Mouse (Mus musculus) bone marrow, adult 2 months (tissue): ENCODE results near the gene Olfr536. TPM values are rescaled to one million over a fixed set of nuclear protein-coding genes. Genes with fewer than 3 reads are reported as not detected.
"Not testable (repeated sequence)": the region's sequence is repeated elsewhere in the genome, so short reads cannot be mapped to it uniquely, and the experiment has no call there.

Experiments
- H3K27ac ChIP-seq: fragments of 200-500 bp; 2 replicates; pipeline ENCODE4 v1.5.1; 2012; ENCODE audit warnings: low read depth, mild to moderate bottlenecking, control low read depth, inconsistent platforms, low read length; ENCODE audit not compliant: control insufficient read depth, poor library complexity, insufficient read depth
- H3K4me1 ChIP-seq: fragments of 200-500 bp; 2 replicates; pipeline ENCODE4 v1.6.1; 2011; ENCODE audit warnings: low read length; ENCODE audit not compliant: control insufficient read depth, insufficient read depth
- H3K4me3 ChIP-seq: fragments of 200-500 bp; replicated peaks from 2 replicates; pipeline ENCODE3; 2011; ENCODE audit warnings: mild to moderate bottlenecking, low read depth, low read length, control low read depth; ENCODE audit not compliant: control insufficient read depth
- CTCF ChIP-seq: fragments of 200-500 bp; IDR thresholded peaks from 2 replicates; pipeline ENCODE4 v1.5.1; 2011; ENCODE audit warnings: low read length, control low read depth; ENCODE audit not compliant: control insufficient read depth, insufficient read depth
- POLR2A ChIP-seq: fragments of 200-500 bp; IDR thresholded peaks from 2 replicates; pipeline ENCODE4 v1.6.1; 2011; ENCODE audit warnings: low read depth, mild to moderate bottlenecking, control low read depth, low read length, borderline replicate concordance; ENCODE audit not compliant: control insufficient read depth
- WGBS: fragments of 180-500 bp; shearing (Covaris S2); methylation state at CpG from one replicate; pipeline ENCODE4 v1.1.7; 2018; 5-methylcytosine and 5-hydroxymethylcytosine counted together
- polyA plus RNA-seq: library from polyadenylated mRNA; stranded (reverse); fragments of >200 nt; gene quantifications from 2 replicates; pipeline ENCODE4 v1.2.4, GENCODE M21; 2011; ENCODE audit warnings: low replicate concordance; ENCODE audit not compliant: missing spikeins, insufficient read depth, insufficient read length

Gene Olfr536
- not detected in 2 replicates for polyA plus RNA-seq

- not testable (repeated sequence) for H3K4me1 ChIP-seq, H3K27ac ChIP-seq, H3K4me3 ChIP-seq
- 44% methylated on average over 2 of the region's 2 CpGs for WGBS
These were observed at the start of gene Olfr536 for GRCm38 (mm10) chr7:140507346-140508021. Olfr536 (minus strand) TSS chr7:140507396.

GRCm38 (mm10) chr7:140539746-140540145, 32.5 kb upstream of the Olfr536 start:
- H3K4me3 ChIP-seq, result no peak overlapping the region
- H3K4me1 ChIP-seq, result no peaks in the 10 kb centered on the region
- no peak for TF ChIP-seq POLR2A
- TF ChIP-seq CTCF, result no peak
- H3K27ac ChIP-seq, result no peak overlapping the region
- WGBS, result 68% methylated on average over 2 of the region's 2 CpGs

- H3K27ac ChIP-seq, result no peak overlapping the region
- TF ChIP-seq CTCF, result no peak
- TF ChIP-seq POLR2A, result no peak
- no peaks in the 10 kb centered on the region for H3K4me1 ChIP-seq
- H3K4me3 ChIP-seq, result no peak overlapping the region
These were observed 12.5 kb downstream of the Olfr536 start for GRCm38 (mm10) chr7:140494702-140495101.

- H3K27ac ChIP-seq, result no peak overlapping the region
- no peaks in the 10 kb centered on the region for H3K4me1 ChIP-seq
- H3K4me3 ChIP-seq, result no peak overlapping the region
- WGBS, result 21% methylated on average over 2 of the region's 2 CpGs
- TF ChIP-seq CTCF (no peak), POLR2A (no peak)
These were observed 13.0 kb downstream of the Olfr536 start for GRCm38 (mm10) chr7:140494231-140494630.

GRCm38 (mm10) chr7:140488981-140489380, 18.2 kb downstream of the Olfr536 start:
- 65% methylated on average over 1 of the region's 1 CpGs for WGBS
- Histone ChIP-seq H3K4me3 (no peak overlapping the region), H3K27ac (no peak overlapping the region), H3K4me1 (no peaks in the 10 kb centered on the region)
- TF ChIP-seq CTCF (no peak), POLR2A (no peak)

- WGBS, result 79% methylated on average over 1 of the region's 1 CpGs
- no peak within 1 kb of the TSS for H3K27ac ChIP-seq
- no peaks in the 10 kb centered on the region for H3K4me1 ChIP-seq
- no peak for TF ChIP-seq CTCF
- H3K4me3 ChIP-seq, result no peak within 1 kb of the TSS
These were observed 23.3 kb downstream of the Olfr536 start, which contains the start of gene Olfr535 for GRCm38 (mm10) chr7:140483916-140484315. Olfr535 (plus strand) TSS chr7:140484216.

GRCm38 (mm10) chr7:140478733-140479132, 28.5 kb downstream of the Olfr536 start:
- Histone ChIP-seq H3K4me3 (no peak overlapping the region), H3K27ac (no peak overlapping the region), H3K4me1 (no peaks in the 10 kb centered on the region)
- TF ChIP-seq CTCF (no peak), POLR2A (no peak)
- 84% methylated on average over 1 of the region's 1 CpGs for WGBS

GRCm38 (mm10) chr7:140477886-140478285, 29.3 kb downstream of the Olfr536 start:
- TF ChIP-seq POLR2A (no peak), CTCF (no peak)
- H3K27ac ChIP-seq, result no peak overlapping the region
- 65% methylated on average over 1 of the region's 1 CpGs for WGBS
- no peak overlapping the region for H3K4me3 ChIP-seq
- H3K4me1 ChIP-seq, result no peaks in the 10 kb centered on the region

GRCm38 (mm10) chr7:140463070-140463469, 44.1 kb downstream of the Olfr536 start, which contains the start of gene Olfr533:
Olfr533 (plus strand) TSS chr7:140463370.
- 43% methylated on average over 1 of the region's 1 CpGs for WGBS
- not testable (repeated sequence) for H3K4me1 ChIP-seq, H3K27ac ChIP-seq, H3K4me3 ChIP-seq

Other genes with a start within 250 kb of the Olfr536 start
- gene Olfr525, start 186.5 kb downstream of the Olfr536 start, polyA plus RNA-seq, result not detected in 2 replicates
- not detected in 2 replicates for gene Olfr527, start 173.4 kb downstream of the Olfr536 start, polyA plus RNA-seq
- not detected in 2 replicates for gene Olfr60, start 145.7 kb downstream of the Olfr536 start, polyA plus RNA-seq
- gene Olfr530, start 131.1 kb downstream of the Olfr536 start, polyA plus RNA-seq, result not detected in 2 replicates
- gene Olfr531, start 104.5 kb downstream of the Olfr536 start, polyA plus RNA-seq, result not detected in 2 replicates
- gene Olfr532, start 85.8 kb downstream of the Olfr536 start, polyA plus RNA-seq, result 0.25 and 1.2 TPM in 2 replicates
- gene Olfr533, start 44.0 kb downstream of the Olfr536 start, polyA plus RNA-seq, result not detected in 2 replicates
- not detected in 2 replicates for gene Olfr535, start 23.2 kb downstream of the Olfr536 start, polyA plus RNA-seq
- gene Olfr538, start 60.5 kb upstream of the Olfr536 start, polyA plus RNA-seq, result not detected in 2 replicates
- 0.25 TPM in 1 of 2 replicates, not detected in the other for gene Olfr46, start 93.9 kb upstream of the Olfr536 start, polyA plus RNA-seq
- gene Olfr61, start 121.6 kb upstream of the Olfr536 start, polyA plus RNA-seq, result not detected in 2 replicates
- not detected in 2 replicates for gene Olfr53, start 139.1 kb upstream of the Olfr536 start, polyA plus RNA-seq
- gene Olfr539, start 152.5 kb upstream of the Olfr536 start, polyA plus RNA-seq, result not detected in 2 replicates
- gene Olfr45, start 174.6 kb upstream of the Olfr536 start, polyA plus RNA-seq, result 0.32 TPM in 1 of 2 replicates, not detected in the other
- gene Olfr541, start 189.9 kb upstream of the Olfr536 start, polyA plus RNA-seq, result not detected in 2 replicates